Mouse (Mus musculus) limb, embryonic 10.5 days (tissue): ENCODE results near the gene Pkhd1. TPM values are rescaled to one million over a fixed set of nuclear protein-coding genes. Genes with fewer than 3 reads are reported as not detected.
A peak's percentile ranks its signal among the peaks of the same experiment; 100 is the strongest.
"Not testable (repeated sequence)": the region's sequence is repeated elsewhere in the genome, so short reads cannot be mapped to it uniquely, and the experiment has no call there.

Experiments used
- DNase-seq: peaks from one replicate; pipeline ENCODE4 v3.0.0-alpha.2; 2017; ENCODE audit warnings: low spot score
- H3K27ac ChIP-seq: fragments of 300-500 bp; sonication (generic); 2 replicates; pipeline ENCODE4 v1.5.1; 2016; ENCODE audit warnings: mild to moderate bottlenecking
- H3K27me3 ChIP-seq: fragments of 300-500 bp; sonication (generic); 2 replicates; pipeline ENCODE4 v1.6.1; 2016; ENCODE audit warnings: low read depth, mild to moderate bottlenecking; ENCODE audit not compliant: poor library complexity, severe bottlenecking
- H3K36me3 ChIP-seq: fragments of 300-500 bp; sonication (generic); 2 replicates; pipeline ENCODE4 v1.6.1; 2016; ENCODE audit warnings: mild to moderate bottlenecking, moderate library complexity
- H3K4me1 ChIP-seq: fragments of 300-500 bp; sonication (generic); 2 replicates; pipeline ENCODE4 v1.6.1; 2016
- H3K4me3 ChIP-seq: fragments of 300-500 bp; sonication (generic); 2 replicates; pipeline ENCODE4 v1.5.1; 2016; ENCODE audit warnings: mild to moderate bottlenecking, moderate library complexity
- H3K9me3 ChIP-seq: fragments of 300-500 bp; sonication (generic); replicated peaks from 2 replicates; pipeline ENCODE4 v1.6.1; 2016; ENCODE audit warnings: mild to moderate bottlenecking
- WGBS: fragments of 180-500 bp; shearing (Covaris S2); methylation state at CpG from one replicate; pipeline ENCODE4 v1.1.7; 2016; 5-methylcytosine and 5-hydroxymethylcytosine counted together
- polyA plus RNA-seq: library from polyadenylated mRNA; unstranded; fragments of >200 nt; fragmentation: Nextera tagmentation; extraction: Ambion mirVana; gene quantifications from 2 replicates; pipeline ENCODE4 v1.2.1, GENCODE M21; 2016

Gene Pkhd1
- polyA plus RNA-seq, 1 experiment from 2014 or later = 0.04 TPM

- WGBS = 85% methylated on average over 4 of the region's 4 CpGs
- H3K4me1 ChIP-seq, H3K36me3 ChIP-seq, H3K27me3 ChIP-seq, DNase-seq, H3K9me3 ChIP-seq, H3K4me3 ChIP-seq, H3K27ac ChIP-seq: not testable (repeated sequence)
These were observed 467.2 kb downstream of the Pkhd1 start for GRCm38 (mm10) chr1:20150627-20151026.

DNA sequence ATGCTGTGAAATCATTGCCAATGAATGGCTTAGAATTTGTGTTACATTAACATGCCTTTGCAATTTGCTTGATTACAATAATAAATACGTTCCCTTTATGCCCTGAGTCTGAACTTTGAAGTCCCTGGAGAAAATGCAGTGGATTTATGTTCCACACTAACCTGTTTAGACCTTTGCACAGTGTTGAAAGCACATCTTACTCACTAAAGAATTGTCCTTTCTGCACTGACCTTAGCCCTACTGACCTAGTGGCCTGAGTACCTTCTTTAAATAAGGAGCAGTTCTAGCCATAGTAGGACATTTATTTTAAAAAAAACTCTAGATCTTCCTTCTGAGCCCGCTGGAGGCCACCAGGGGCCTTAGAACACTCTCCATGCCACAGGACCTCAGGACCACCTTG, 467.8 kb downstream of the Pkhd1 start:
- H3K4me3 ChIP-seq = no peak overlapping the region
- H3K36me3 ChIP-seq = no peaks in the 10 kb centered on the region
- 72% methylated on average over 2 of the region's 2 CpGs for WGBS
- no peaks in the 10 kb centered on the region for H3K4me1 ChIP-seq
- no peak for DNase-seq
- no peaks in the 10 kb centered on the region for H3K9me3 ChIP-seq
- H3K27ac ChIP-seq = no peak overlapping the region
- no peaks in the 10 kb centered on the region for H3K27me3 ChIP-seq

- Histone ChIP-seq H3K27me3 (no peaks in the 10 kb centered on the region), H3K4me3 (no peak overlapping the region), H3K27ac (no peak overlapping the region), H3K4me1 (peaks cover 32% of the 10 kb centered on the region), H3K9me3 (no peaks in the 10 kb centered on the region), H3K36me3 (no peaks in the 10 kb centered on the region)
- 88% methylated on average over 3 of the region's 3 CpGs for WGBS
- DNase-seq = no peak
These were observed 481.7 kb downstream of the Pkhd1 start for GRCm38 (mm10) chr1:20136205-20136604.

DNA sequence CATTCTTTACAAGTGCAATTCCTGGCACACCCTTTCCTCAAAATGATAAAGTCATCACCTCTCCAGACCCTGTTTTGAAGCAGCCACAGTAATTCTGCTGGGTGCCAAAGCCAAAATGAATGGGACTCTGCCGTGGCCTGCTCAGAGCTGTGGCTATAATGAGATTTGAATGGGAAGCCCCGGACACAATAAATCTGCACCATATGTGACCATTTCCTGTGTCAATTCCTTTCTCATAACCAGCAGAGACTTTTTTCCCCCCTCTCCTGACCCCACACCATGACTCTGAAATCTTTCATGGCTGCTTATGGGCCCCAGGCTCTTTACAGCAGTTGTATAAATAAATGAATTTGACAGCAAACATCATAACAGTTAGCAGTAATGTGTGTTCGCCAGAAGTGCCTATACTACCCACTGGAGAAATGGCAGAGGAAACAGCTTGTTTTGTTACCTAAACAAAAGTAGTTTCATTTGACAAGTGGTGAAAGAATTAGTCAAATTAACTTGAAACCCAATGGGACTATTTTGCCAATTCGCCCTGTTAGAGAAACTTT, 482.7 kb downstream of the Pkhd1 start:
- Histone ChIP-seq H3K9me3 (no peaks in the 10 kb centered on the region), H3K27ac (no peak overlapping the region), H3K4me3 (no peak overlapping the region), H3K36me3 (no peaks in the 10 kb centered on the region), H3K4me1 (peaks cover 32% of the 10 kb centered on the region), H3K27me3 (no peaks in the 10 kb centered on the region)
- DNase-seq = peak; percentile 35
- WGBS = 20% methylated on average over 4 of the region's 4 CpGs

DNA sequence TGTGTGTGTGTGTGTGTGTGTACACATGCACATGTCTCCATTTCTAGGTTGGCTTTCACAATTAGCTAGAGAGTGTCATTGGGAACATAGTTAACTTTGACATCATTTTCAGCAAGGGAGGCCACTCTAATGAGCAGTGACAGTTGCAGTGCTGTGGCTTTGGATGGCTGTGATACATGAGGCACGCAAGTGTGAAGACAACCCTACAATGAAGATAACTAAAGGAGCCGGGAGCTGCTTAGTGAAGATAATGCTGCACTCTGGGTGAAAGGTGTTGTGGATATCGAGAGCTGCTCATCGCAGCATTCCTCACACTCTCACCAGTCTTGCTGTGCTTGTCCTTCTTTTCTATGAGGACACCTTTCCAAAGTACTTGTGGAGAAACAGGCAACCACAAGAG, 484.2 kb downstream of the Pkhd1 start:
- Histone ChIP-seq H3K9me3 (no peaks in the 10 kb centered on the region), H3K4me3 (no peak overlapping the region), H3K27ac (no peak overlapping the region), H3K4me1 (peaks cover 28% of the 10 kb centered on the region), H3K36me3 (no peaks in the 10 kb centered on the region), H3K27me3 (no peaks in the 10 kb centered on the region)
- no peak for DNase-seq
- WGBS = 90% methylated on average over 4 of the region's 4 CpGs

- H3K36me3 ChIP-seq = no peaks in the 10 kb centered on the region
- WGBS = 67% methylated on average over 6 of the region's 6 CpGs
- H3K27me3 ChIP-seq = no peaks in the 10 kb centered on the region
- no peak overlapping the region for H3K4me3 ChIP-seq
- no peak overlapping the region for H3K27ac ChIP-seq
- no peak for DNase-seq
- no peaks in the 10 kb centered on the region for H3K9me3 ChIP-seq
- peaks cover 28% of the 10 kb centered on the region for H3K4me1 ChIP-seq
These were observed 485.9 kb downstream of the Pkhd1 start for GRCm38 (mm10) chr1:20131786-20132596.

DNA sequence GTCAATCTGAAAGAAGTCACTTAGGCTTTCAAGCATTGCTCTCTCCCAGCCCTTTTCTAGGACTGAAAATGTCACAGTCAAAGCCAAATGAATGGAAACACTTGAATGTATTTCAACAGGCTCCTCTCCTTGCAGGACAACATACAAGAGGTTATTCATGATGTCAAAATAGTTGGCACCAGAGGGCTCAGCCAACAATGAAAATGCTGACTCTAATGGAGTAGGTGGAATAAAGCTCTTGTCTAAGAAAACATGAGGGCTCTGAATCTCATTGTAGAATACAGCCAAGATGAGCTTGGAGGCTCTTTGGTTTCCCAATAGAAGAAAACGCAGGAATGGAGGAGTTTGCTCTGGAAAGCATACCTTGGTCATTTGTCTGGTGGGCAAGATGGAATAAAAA, 500.5 kb downstream of the Pkhd1 start:
- no peak for DNase-seq
- WGBS = 81% methylated on average over 1 of the region's 1 CpGs
- no peaks in the 10 kb centered on the region for H3K9me3 ChIP-seq
- no peak overlapping the region for H3K27ac ChIP-seq
- no peaks in the 10 kb centered on the region for H3K27me3 ChIP-seq
- H3K36me3 ChIP-seq = no peaks in the 10 kb centered on the region
- no peak overlapping the region for H3K4me3 ChIP-seq
- no peaks in the 10 kb centered on the region for H3K4me1 ChIP-seq

DNA sequence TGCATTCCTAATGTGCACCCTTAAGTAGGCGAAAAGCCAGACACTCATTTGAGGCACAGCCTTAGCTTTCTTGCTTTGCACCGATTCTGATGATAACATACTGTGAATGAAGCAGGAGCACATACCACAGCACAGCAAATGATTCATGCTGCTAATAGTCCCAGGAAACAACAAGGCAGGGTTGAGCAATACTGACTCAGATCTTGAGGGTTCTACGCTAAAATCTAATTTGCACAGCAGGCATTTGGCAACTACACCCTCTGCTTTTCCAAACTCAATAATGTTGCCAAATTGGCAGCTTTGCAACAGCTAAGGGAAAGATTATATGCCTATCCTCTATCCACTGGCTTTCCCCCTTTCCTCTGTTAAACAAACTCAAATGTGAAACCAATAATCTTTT, 548.1 kb downstream of the Pkhd1 start:
- Histone ChIP-seq H3K36me3 (no peaks in the 10 kb centered on the region), H3K9me3 (no peaks in the 10 kb centered on the region), H3K27ac (no peak overlapping the region), H3K4me1 (no peaks in the 10 kb centered on the region), H3K27me3 (no peaks in the 10 kb centered on the region), H3K4me3 (no peak overlapping the region)
- DNase-seq = no peak
- 94% methylated on average over 3 of the region's 3 CpGs for WGBS

GRCm38 (mm10) chr1:20058245-20058644, 559.6 kb downstream of the Pkhd1 start:
- H3K27me3 ChIP-seq = no peaks in the 10 kb centered on the region
- H3K4me1 ChIP-seq = no peaks in the 10 kb centered on the region
- WGBS = 83% methylated on average over 3 of the region's 3 CpGs
- no peak overlapping the region for H3K27ac ChIP-seq
- H3K9me3 ChIP-seq = no peaks in the 10 kb centered on the region
- DNase-seq = no peak
- H3K4me3 ChIP-seq = no peak overlapping the region
- H3K36me3 ChIP-seq = no peaks in the 10 kb centered on the region

DNA sequence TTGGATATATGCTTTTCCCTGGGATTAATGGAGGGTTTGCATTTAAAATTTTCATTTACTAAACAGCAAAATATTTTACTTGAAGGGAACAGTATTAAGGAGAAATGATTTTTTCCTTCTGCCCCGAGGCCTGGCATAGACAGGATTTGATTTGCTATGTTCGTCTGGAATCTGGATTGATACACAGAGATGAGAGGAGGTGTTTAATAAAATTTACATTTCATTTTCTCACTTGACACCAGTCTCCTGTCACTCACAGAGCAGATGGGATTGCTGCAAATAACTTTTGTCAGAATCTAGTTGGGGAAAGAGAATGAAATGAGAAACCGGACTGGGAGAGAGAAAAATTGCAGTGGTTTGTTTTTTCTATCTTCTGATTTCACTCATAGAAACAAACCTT, 578.5 kb downstream of the Pkhd1 start:
- 83% methylated on average over 3 of the region's 3 CpGs for WGBS

DNA sequence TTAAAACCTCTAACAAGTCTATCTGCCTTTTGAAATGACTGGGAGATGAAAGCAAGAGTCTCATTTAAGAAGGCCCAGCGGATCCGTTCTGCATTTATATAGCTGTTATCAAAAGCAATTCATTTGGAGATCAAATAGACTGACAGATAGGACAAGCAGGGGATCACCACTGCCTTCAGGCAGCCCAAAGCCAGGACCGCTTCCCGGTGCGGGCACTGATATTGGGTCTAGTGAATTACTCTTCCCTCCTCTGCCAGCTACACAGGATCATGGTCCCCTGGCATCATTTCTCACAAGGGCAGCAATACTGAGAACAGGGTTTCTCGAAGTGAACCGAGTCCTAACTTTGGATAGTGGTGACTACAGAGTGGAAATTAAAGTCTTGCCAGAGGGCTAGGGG, 582.6 kb downstream of the Pkhd1 start:
- 88% methylated on average over 7 of the region's 7 CpGs for WGBS
- no peaks in the 10 kb centered on the region for H3K9me3 ChIP-seq
- DNase-seq = no peak
- no peaks in the 10 kb centered on the region for H3K27me3 ChIP-seq
- H3K4me1 ChIP-seq = no peaks in the 10 kb centered on the region
- no peak overlapping the region for H3K27ac ChIP-seq
- H3K36me3 ChIP-seq = no peaks in the 10 kb centered on the region
- H3K4me3 ChIP-seq = no peak overlapping the region

More for the DNA sequence above, 578.5 kb downstream of the Pkhd1 start:
- Histone ChIP-seq H3K36me3 (no peaks in the 10 kb centered on the region), H3K4me1 (no peaks in the 10 kb centered on the region), H3K27ac (no peak overlapping the region), H3K4me3 (no peak overlapping the region), H3K9me3 (no peaks in the 10 kb centered on the region), H3K27me3 (no peaks in the 10 kb centered on the region)
- no peak for DNase-seq

DNA sequence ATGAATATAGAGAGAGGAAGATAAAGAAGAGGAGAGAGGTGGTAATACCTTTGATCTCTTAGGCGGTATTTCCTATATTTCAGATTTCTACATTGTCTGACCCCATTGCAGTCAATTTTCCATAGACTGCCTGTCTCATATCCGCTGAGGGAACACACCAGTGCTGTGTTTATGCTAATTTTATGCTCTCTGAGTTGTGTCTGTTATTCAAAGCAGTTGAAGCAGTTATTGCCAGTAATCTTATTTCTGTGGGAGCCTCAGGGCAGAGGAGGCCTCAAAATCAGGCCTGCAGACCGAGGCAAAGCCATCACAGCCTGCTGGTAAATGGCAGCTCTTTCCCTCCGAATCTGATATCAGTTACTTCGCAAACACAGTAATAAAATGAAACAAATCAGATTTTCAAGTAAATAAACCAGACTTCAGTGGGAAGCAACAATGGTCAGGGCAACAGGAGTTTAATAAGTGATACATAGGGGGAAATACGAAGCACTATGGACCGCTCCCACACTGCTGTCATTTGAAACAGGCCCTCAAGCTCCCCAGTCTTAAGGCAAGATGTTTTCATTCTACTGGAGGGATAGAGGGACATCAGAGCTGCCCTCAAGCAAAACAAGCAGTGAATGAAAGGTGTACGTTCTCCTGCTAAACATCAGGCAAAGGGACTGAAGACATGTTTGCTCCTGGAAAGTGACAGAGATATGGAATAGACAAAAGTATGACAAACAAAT, 599.5 kb downstream of the Pkhd1 start:
- Histone ChIP-seq H3K4me3 (no peak overlapping the region), H3K9me3 (no peaks in the 10 kb centered on the region), H3K36me3 (no peaks in the 10 kb centered on the region), H3K4me1 (no peaks in the 10 kb centered on the region), H3K27ac (no peak overlapping the region), H3K27me3 (no peaks in the 10 kb centered on the region)
- no peak for DNase-seq
- WGBS = 88% methylated on average over 8 of the region's 8 CpGs

DNA sequence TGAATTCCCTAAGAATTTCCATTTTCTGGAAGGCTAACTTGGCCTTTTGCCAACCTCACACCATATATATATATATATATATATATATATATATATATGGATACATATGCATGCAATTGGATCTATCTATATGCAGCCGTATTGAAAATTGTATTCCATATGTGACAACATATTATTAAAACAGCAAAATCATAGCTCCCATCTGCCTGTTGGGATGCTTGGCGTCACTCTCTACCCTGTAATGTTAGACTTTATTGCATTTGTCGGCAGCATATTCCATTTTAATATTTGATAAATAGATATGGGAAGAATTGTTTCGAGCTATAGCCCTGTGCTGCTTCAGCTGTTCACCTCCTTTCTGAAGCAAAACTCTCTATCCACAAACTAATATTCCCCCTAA, 600.2 kb downstream of the Pkhd1 start:
- Histone ChIP-seq H3K36me3 (no peaks in the 10 kb centered on the region), H3K9me3 (no peaks in the 10 kb centered on the region), H3K4me1 (no peaks in the 10 kb centered on the region), H3K27me3 (no peaks in the 10 kb centered on the region), H3K4me3 (no peak overlapping the region), H3K27ac (no peak overlapping the region)
- WGBS = 94% methylated on average over 4 of the region's 4 CpGs
- no peak for DNase-seq
